Mouse (Mus musculus): ENCODE results near the gene Slc25a35. TPM values are rescaled to one million over a fixed set of nuclear protein-coding genes. Genes with fewer than 3 reads are reported as not detected.

Gene Slc25a35
- total and polyA plus RNA-seq, 3 experiments = 0.83 to 1.6 TPM; not detected in 1

DNA sequence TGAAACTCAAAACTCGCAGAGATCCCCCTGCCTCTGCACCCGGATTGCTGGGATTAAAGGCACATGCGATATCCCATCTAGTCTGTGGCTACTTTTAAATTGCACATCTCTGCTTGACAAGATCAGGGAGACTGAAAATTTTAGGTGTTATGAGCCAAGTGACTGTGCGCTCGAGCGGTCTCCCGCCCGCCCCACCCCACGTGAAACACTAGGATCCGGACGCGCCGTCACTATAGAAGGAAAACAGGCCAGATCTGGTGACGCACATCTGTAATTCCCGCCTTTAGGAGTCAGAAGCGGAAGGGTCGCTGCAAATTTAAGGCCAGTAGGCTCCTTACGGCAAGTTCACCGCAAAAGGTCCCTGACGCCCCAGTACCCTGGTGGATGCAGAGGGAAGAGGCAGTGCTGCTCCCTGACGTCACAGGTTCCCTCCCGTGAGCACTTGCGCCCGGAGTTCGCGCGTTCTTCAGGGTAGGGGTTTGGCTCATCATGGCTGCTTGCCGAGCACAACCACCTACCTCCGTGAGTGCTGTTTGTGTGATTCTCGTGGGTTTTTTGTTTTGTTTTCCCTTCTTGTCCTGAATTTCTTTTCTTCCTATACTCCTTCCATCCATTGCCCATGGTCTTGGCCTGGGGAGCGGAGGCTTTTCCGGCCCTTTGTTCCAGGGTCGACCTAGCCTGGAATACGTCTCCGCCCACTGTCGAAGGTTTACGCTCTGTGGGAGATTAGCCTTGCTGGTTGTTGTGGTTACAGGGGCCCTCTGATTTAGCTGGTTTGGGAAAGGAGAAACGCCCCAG lies 47.9 kb downstream of the Slc25a35 start, which contains the start of gene Ctc1:
Ctc1 (plus strand) TSS at position 268 of the 798 bp plus-strand sequence.
- dilution Hi-C loops (cut with MboI; ENCODE audit: extremely low pct_ligation_motif_present, extremely low pct_unique_long_range_greater_than_20kb, low sequenced_read_pairs) = no loop called here
- Histone ChIP-seq H3K9me3 (replicated peaks; ENCODE audit: low read length) (no peaks in the 10 kb centered on the region), H3K4me1 (ENCODE audit: control insufficient read depth in 1 of 2, insufficient read depth in 2 of 2) (peaks cover 5 to 30% of the 10 kb centered on the region in 2 experiments; a peak in 3 of 4 replicates), H3K36me3 (replicated peaks in 1 of 2; ENCODE audit: control insufficient read depth in 1 of 2, insufficient read depth in 1 of 2, low read length in 1 of 2) (peaks cover under 1 to 11% of the 10 kb centered on the region in 2 experiments), H3K27ac (ENCODE audit: insufficient read depth, low read depth) (peak within 1 kb of the TSS; percentile 49), H3K79me2 (replicated peaks; ENCODE audit: control insufficient read depth, extremely low read depth, insufficient read depth, poor library complexity, severe bottlenecking) (peaks cover 18% of the 10 kb centered on the region), H3K4me2 (ENCODE audit: insufficient read depth, low read depth, poor library complexity, severe bottlenecking) (peak within 1 kb of the TSS; percentile 75), H3K27me3 (replicated peaks) (no peaks in the 10 kb centered on the region), H3K4me3 (replicated peaks in 1 of 3; ENCODE audit: low read depth in 2 of 3, low read length in 2 of 3, poor library complexity in 1 of 3) (peak within 1 kb of the TSS; percentile 66 to 80 (median 70)), H3K9ac (ENCODE audit: insufficient read depth, low read depth) (peak within 1 kb of the TSS; percentile 97)
- in situ Hi-C loops (cut with MboI; ENCODE audit: low pct_ligation_motif_present, low pct_unique_long_range_greater_than_20kb, low sequenced_read_pairs) = no loop called here
- DNase-seq (ENCODE audit: extremely low read depth) = peak; percentile 98
- TF ChIP-seq UBTF (IDR thresholded peaks at IDR 0.05; ENCODE audit: low read depth, low read length) = no peak
- no peak for TF ChIP-seq ZC3H11A (IDR thresholded peaks at IDR 0.05; ENCODE audit: low read depth, low read length)
- TF ChIP-seq ZKSCAN1 (IDR thresholded peaks at IDR 0.05; ENCODE audit: borderline replicate concordance, low read depth, low read length) = no peak
- TF ChIP-seq USF1 (IDR thresholded peaks at IDR 0.05; ENCODE audit: low read depth, low read length) = no peak
- peak; percentile 40 for TF ChIP-seq IRF4 (IDR thresholded peaks at IDR 0.05; ENCODE audit: low read depth, low read length)
- TF ChIP-seq SIN3A (IDR thresholded peaks at IDR 0.05; ENCODE audit: low read length) = peak; percentile 90
- peak; percentile 80 for TF ChIP-seq KAT2A (IDR thresholded peaks at IDR 0.05; ENCODE audit: insufficient replicate concordance, low read length)
- TF ChIP-seq PAX5 (IDR thresholded peaks at IDR 0.05; ENCODE audit: low read length) = no peak
- peak; percentile 61 for TF ChIP-seq ETS1 (conservative IDR thresholded peaks at IDR 0.05; ENCODE audit: low read depth, low read length)
- TF ChIP-seq POLR2A (IDR thresholded peaks at IDR 0.05; ENCODE audit: low read depth, low read length) = peak; percentile 99
- TF ChIP-seq SMC3 (IDR thresholded peaks at IDR 0.05; ENCODE audit: low read depth, low read length) = no peak
- TF ChIP-seq NELFE (IDR thresholded peaks at IDR 0.05; ENCODE audit: low read depth, low read length) = peak; percentile 99
- peak; percentile 94 for TF ChIP-seq ZMIZ1 (IDR thresholded peaks at IDR 0.05; ENCODE audit: low read depth, low read length)
- peak; percentile 64 for TF ChIP-seq NRF1 (IDR thresholded peaks at IDR 0.05; ENCODE audit: low read depth, low read length)
- TF ChIP-seq RCOR1 (conservative IDR thresholded peaks at IDR 0.05; ENCODE audit: low read depth, low read length) = no peak
- peak; percentile 35; the same call in 1 of the 2 replicates for TF ChIP-seq CHD1 (IDR thresholded peaks at IDR 0.05; ENCODE audit: low read depth, low read length)
- 0 out of 2 replicates have a peak, but pooled peaks have one; percentile 50 for TF ChIP-seq MAFK (IDR thresholded peaks at IDR 0.05; ENCODE audit: insufficient replicate concordance, low read length)
- peak; percentile 72 for TF ChIP-seq MYC (IDR thresholded peaks at IDR 0.05; ENCODE audit: low read depth, low read length)
- peak; percentile 83 for TF ChIP-seq MXI1 (IDR thresholded peaks at IDR 0.05; ENCODE audit: low read depth, low read length)
- TF ChIP-seq POLR2AphosphoS2 (IDR thresholded peaks at IDR 0.05; ENCODE audit: low read depth, low read length) = peak; percentile 88; the same call in 1 of the 2 replicates
- no peak; the same call in 1 of the 2 replicates for TF ChIP-seq EP300 (IDR thresholded peaks at IDR 0.05; ENCODE audit: low read length)
- TF ChIP-seq E2F4 (IDR thresholded peaks at IDR 0.05; ENCODE audit: insufficient replicate concordance, low read depth, low read length) = peak; percentile 99
- TF ChIP-seq CHD2 (IDR thresholded peaks at IDR 0.05; ENCODE audit: low read length) = peak; percentile 61; the same call in 1 of the 2 replicates
- 0 out of 2 replicates have a peak, but pooled peaks have one; percentile 5 for TF ChIP-seq ZNF384 (IDR thresholded peaks at IDR 0.05; ENCODE audit: low read depth, low read length)
- TF ChIP-seq GABPA (IDR thresholded peaks at IDR 0.05; ENCODE audit: insufficient replicate concordance, low read depth, low read length) = no peak; the same call in 1 of the 2 replicates
- peak in 1 of 2 experiments; percentile 51; a peak in 2 of 4 replicates for TF ChIP-seq CTCF (conservative IDR thresholded peaks at IDR 0.05 in 1 of 2, IDR thresholded peaks at IDR 0.05 in 1 of 2; ENCODE audit: low read depth in 2 of 2, low read length in 2 of 2)
- TF ChIP-seq USF2 (conservative IDR thresholded peaks at IDR 0.05; ENCODE audit: low read depth, low read length) = no peak
- TF ChIP-seq MAZ (IDR thresholded peaks at IDR 0.05; ENCODE audit: low read depth, low read length) = peak; percentile 81; the same call in 1 of the 2 replicates
- TF ChIP-seq MEF2A (IDR thresholded peaks at IDR 0.05; ENCODE audit: borderline replicate concordance, low read depth, low read length) = peak; percentile 77
- TF ChIP-seq ELF1 (IDR thresholded peaks at IDR 0.05; ENCODE audit: low read depth, low read length) = peak; percentile 69; the same call in 1 of the 2 replicates
- TF ChIP-seq MAX (IDR thresholded peaks at IDR 0.05; ENCODE audit: low read length) = peak; percentile 69
- peak; percentile 64 for TF ChIP-seq BHLHE40 (IDR thresholded peaks at IDR 0.05; ENCODE audit: low read depth, low read length)
- no peak for TF ChIP-seq RAD21 (IDR thresholded peaks at IDR 0.05; ENCODE audit: low read depth, low read length)
- TF ChIP-seq HCFC1 (IDR thresholded peaks at IDR 0.05; ENCODE audit: low read depth, low read length) = peak; percentile 82
- 0 out of 2 replicates have a peak, but pooled peaks have one; percentile 10 for TF ChIP-seq JUN (IDR thresholded peaks at IDR 0.05; ENCODE audit: insufficient read depth, low read depth, low read length)
- peak; percentile 95 for TF ChIP-seq TCF12 (IDR thresholded peaks at IDR 0.05; ENCODE audit: low read depth, low read length)
- TF ChIP-seq JUND (conservative IDR thresholded peaks at IDR 0.05; ENCODE audit: low read depth, low read length) = peak; percentile 49; the same call in 1 of the 2 replicates
- peak; percentile 92 for TF ChIP-seq TBP (conservative IDR thresholded peaks at IDR 0.05; ENCODE audit: low read depth, low read length)
